Mouse (Mus musculus) embryonic fibroblast, embryonic 13.5 days (primary cell): ENCODE results near the gene Ramp1. TPM values are rescaled to one million over a fixed set of nuclear protein-coding genes. Genes with fewer than 3 reads are reported as not detected.

ENCODE experiments used
- H3K27ac ChIP-seq: 2 replicates; pipeline ENCODE4 v1.5.1; 2012; ENCODE audit warnings: low read length, control low read depth, inconsistent platforms; ENCODE audit not compliant: insufficient read depth
- H3K4me1 ChIP-seq: 2 replicates; pipeline ENCODE4 v1.6.1; 2011; ENCODE audit warnings: low read length; ENCODE audit not compliant: control insufficient read depth, insufficient read depth
- H3K4me3 ChIP-seq: 2 replicates; pipeline ENCODE4 v1.5.1; 2011; ENCODE audit warnings: mild to moderate bottlenecking, control low read depth, low read length; ENCODE audit not compliant: insufficient read depth
- CTCF ChIP-seq: IDR thresholded peaks from 2 replicates; pipeline ENCODE4 v1.5.1; 2011; ENCODE audit warnings: mild to moderate bottlenecking, control low read depth, low read length, moderate library complexity, borderline replicate concordance; ENCODE audit not compliant: insufficient read depth
- POLR2A ChIP-seq: IDR thresholded peaks from 2 replicates; pipeline ENCODE4 v1.6.1; 2011; ENCODE audit warnings: low read depth, mild to moderate bottlenecking, control low read depth, low read length, moderate library complexity
- polyA plus RNA-seq: library from polyadenylated mRNA; stranded (reverse); fragments of >200 nt; gene quantifications from 2 replicates; pipeline ENCODE4 v1.2.4, GENCODE M21; 2011; ENCODE audit warnings: low read depth; ENCODE audit not compliant: missing spikeins, insufficient read length

The Ramp1 gene
- polyA plus RNA-seq, 1 experiment: 7.6 TPM

DNA sequence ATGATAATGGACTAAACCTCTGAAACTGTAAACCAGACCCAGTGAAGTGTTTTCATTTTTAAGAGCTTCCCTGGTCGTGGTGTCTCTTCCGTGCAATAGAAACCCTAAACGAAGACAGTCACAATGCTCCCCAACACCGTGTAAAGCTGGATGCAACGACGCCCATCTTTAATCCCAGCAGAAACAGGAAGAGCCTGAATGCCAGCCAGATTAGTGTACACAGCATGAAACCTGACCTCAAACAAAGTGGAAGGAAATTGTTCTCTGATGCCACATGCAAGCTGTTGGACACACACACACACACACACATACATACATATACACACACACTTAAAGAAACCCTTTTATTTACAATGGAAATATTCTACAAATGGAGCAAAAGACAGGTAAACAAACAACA lies 51.5 kb downstream of the Ramp1 start:
- H3K4me1 ChIP-seq: no peaks in the 10 kb centered on the region
- no peak for TF ChIP-seq POLR2A
- H3K27ac ChIP-seq: no peak overlapping the region
- no peak overlapping the region for H3K4me3 ChIP-seq

DNA sequence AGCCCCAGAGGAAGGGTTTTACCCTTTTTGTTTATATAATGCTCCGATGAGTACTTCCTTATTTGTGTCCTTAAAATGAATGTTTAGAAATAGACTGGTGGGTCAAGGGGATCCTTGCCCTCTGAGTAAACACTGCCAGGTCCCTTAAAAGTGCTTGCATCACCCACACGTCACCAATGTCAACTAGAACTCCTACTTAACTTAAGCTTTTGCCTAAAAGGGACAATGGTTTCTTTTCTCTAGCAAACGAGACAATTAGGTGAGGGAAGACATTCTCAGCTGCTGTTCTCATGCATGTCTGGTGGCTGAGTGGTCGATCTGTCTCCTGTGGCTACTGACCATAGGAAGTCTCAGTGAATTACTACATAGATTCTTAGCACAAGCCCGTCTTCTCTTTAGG lies 52.3 kb downstream of the Ramp1 start:
- Histone ChIP-seq H3K4me3 (no peak overlapping the region), H3K27ac (no peak overlapping the region), H3K4me1 (no peaks in the 10 kb centered on the region)
- TF ChIP-seq POLR2A (no peak), CTCF (no peak)

DNA sequence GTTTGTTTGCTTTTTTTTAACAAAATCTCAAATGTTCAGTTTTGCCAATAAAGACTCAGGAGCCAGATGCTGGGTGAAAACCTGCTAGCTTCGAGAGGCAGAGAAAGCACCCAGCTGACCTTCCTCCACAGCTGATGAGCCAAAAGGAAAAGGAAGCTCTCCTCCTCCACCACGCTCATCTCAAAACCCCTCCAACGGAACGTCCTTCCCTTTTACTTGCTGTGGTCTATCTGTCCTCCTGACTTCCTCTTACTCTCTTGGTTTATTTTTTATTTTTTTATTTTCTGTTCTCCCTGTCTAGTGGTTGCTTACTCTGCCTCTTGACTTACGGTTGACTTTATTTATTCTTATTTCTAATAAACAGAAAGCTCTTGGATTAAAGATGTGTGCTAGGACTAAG lies 55.8 kb downstream of the Ramp1 start:
- TF ChIP-seq POLR2A: no peak
- TF ChIP-seq CTCF: no peak
- Histone ChIP-seq H3K4me3 (no peak overlapping the region), H3K4me1 (no peaks in the 10 kb centered on the region; the same call in 1 of the 2 replicates), H3K27ac (no peak overlapping the region)

DNA sequence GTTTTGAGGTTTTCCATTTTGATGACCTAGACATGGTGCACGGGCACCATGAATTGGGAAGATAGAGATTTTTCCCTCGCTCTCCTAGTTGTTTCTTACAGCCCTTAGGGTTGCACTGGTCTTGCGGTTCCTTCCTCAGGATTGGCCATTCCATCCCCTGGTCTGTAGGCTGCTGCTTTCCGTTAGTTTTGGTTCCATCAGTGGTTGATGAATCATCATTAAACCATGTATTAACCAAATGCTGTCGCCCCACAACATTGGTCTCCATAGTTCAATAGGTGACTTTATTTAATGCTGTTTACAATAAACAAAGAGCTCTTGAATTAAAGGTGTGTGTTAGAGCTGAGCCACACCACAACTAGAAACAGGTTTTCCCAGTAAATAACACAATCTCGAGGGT lies 58.1 kb downstream of the Ramp1 start:
- no peak for TF ChIP-seq CTCF
- no peak for TF ChIP-seq POLR2A
- H3K27ac ChIP-seq: no peak overlapping the region
- peaks cover 10% of the 10 kb centered on the region; the same call in 1 of the 2 replicates for H3K4me1 ChIP-seq
- H3K4me3 ChIP-seq: no peak overlapping the region

DNA sequence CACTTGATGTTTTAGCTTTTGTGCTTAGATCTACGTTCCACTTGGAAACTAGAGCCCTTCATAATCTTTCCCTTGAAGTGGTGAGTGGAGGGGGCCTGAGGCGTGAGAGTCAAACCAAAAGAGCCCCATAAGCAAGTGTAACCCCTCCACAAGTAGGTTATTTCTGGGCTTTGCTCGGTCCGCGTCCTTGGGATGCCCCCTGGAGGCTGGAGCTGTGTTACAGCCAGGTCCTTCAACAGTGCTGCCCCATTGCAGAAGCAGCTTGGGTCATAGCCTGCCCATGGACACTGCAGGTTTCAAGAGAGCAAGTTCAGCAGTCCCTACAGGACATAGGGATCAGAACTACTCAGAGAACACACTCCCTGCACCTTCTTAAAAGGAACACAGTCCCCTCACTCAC lies 59.5 kb downstream of the Ramp1 start:
- H3K4me3 ChIP-seq: no peak overlapping the region
- no peak for TF ChIP-seq POLR2A
- peak; percentile 42; the same call in 1 of the 2 replicates for TF ChIP-seq CTCF
- peaks cover 14% of the 10 kb centered on the region; the same call in 1 of the 2 replicates for H3K4me1 ChIP-seq
- no peak overlapping the region for H3K27ac ChIP-seq

DNA sequence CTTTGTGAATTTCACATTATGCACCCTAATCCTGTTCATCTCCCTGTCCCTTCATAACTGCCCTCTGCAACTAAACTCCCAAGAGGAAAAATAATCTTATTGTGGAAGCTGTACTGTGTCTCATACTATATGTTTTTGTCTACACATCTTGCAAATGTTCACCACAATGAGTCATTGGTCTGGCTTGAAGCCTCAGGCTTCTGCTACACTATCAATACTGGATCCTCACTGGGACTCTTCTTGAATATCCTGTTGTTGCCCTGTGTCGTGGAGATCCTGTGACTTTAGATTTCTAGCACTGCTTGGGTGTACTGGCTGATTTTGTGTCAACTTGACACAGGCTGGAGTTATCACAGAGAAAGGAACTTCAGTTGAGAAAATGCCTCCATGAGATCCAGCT lies 60.2 kb downstream of the Ramp1 start:
- Histone ChIP-seq H3K4me3 (no peak overlapping the region), H3K27ac (no peak overlapping the region), H3K4me1 (peaks cover 14% of the 10 kb centered on the region; the same call in 1 of the 2 replicates)
- TF ChIP-seq CTCF (no peak), POLR2A (no peak)

DNA sequence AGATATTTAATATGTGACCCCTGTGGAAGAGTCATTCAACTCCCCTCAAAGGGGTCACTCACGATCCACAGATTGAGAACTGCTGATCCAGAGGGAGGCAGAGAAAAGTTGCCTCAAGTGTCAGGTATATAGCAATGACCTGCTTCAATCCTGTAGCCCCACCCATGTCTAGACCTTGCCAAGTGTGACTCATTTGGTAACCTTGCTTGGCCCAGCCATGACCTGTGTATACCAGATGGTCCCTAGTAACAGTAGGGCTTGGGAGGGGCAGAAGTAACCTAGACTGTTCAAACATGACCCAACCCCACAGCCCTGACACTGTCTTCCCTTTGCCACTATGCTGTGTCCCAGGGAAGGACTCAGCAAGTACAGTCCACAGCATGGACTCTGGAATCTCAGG lies 61.1 kb downstream of the Ramp1 start:
- H3K4me3 ChIP-seq: no peak overlapping the region
- TF ChIP-seq CTCF (no peak), POLR2A (no peak)
- H3K27ac ChIP-seq: no peak overlapping the region
- peaks cover 14% of the 10 kb centered on the region; the same call in 1 of the 2 replicates for H3K4me1 ChIP-seq

DNA sequence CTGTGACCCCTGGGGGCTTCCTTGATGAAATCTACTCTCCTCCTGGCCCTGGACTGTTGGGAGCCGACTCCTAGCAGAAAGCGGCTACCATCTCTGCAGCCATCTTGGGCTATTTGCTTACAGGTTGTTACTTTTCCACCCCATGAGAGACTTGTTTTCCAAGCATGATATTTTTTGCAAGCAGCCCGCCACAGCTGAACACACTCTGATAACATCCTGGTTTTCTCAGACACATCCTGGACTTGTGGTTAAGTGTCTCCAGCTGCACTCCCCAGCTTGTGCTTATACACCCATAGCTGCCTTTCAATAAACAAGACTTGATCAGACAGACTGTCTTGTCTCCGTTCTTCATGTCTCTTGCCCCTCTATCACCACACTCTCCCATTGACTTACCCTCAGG lies 61.6 kb downstream of the Ramp1 start:
- no peak overlapping the region for H3K27ac ChIP-seq

DNA sequence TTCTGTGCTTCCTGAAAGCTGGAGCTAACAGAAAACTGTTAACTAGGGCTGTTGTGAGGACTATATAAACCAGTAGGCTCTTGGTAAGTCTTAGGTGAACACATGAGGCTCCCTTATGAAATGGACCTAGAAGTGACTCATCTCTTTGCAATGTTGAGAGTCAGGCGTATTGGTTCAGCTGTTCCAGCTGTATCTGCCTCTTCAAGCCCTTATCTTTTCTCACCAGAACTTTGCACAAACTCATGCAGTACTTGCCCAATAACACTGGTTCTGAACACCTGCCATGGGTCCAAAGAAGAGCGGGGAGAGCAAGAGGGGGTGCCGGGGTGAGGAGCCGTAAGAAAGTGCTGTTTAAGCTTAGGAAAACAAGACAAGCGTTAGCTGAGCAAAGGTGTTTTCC lies 68.6 kb downstream of the Ramp1 start:
- peaks cover 19% of the 10 kb centered on the region for H3K4me1 ChIP-seq
- no peak overlapping the region for H3K4me3 ChIP-seq
- peak overlapping the region; percentile 74 for H3K27ac ChIP-seq
- TF ChIP-seq POLR2A (no peak), CTCF (no peak)

More for the DNA sequence above, 61.6 kb downstream of the Ramp1 start:
- Histone ChIP-seq H3K4me3 (no peak overlapping the region), H3K4me1 (peaks cover 14% of the 10 kb centered on the region; the same call in 1 of the 2 replicates)
- TF ChIP-seq POLR2A (no peak), CTCF (no peak)

DNA sequence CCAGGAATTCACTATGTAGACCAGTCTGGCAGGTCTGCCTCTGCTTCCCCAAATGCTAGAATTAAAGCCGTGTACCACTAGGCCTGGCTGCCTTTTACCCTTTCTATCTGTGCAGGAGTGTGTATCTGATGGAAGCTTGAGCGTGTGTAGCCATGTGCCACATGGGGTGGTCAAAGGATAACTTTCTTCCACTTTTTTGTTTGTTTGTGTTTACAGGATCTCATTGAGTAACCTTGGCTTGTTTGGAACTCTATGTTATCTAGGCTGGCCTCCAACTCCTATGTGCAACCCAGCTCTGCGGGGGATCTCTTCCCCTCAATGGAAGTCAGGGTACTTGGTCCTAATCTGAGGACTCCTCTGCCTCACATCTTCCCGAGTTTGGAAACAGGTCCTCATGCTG lies 69.3 kb downstream of the Ramp1 start:
- peak overlapping the region; percentile 74; the same call in 1 of the 2 replicates for H3K27ac ChIP-seq
- no peak for TF ChIP-seq CTCF
- no peak; the same call in 1 of the 2 replicates for TF ChIP-seq POLR2A
- peak overlapping the region; percentile 29 for H3K4me3 ChIP-seq
- H3K4me1 ChIP-seq: peaks cover 16% of the 10 kb centered on the region
